Mouse (Mus musculus) small intestine, adult 2 months (tissue): ENCODE results near the gene Dpy19l2.

Experiments used
- CTCF ChIP-seq: fragments of 200-500 bp; IDR thresholded peaks from 2 replicates; pipeline ENCODE4 v1.5.1; 2012; ENCODE audit warnings: low read depth, mild to moderate bottlenecking, control low read depth, inconsistent platforms, low read length, moderate library complexity, mixed read lengths; ENCODE audit not compliant: insufficient replicate concordance, insufficient read length; ENCODE audit errors: extremely low read depth
- POLR2A ChIP-seq: fragments of 200-500 bp; IDR thresholded peaks from 2 replicates; pipeline ENCODE4 v1.6.1; 2012; ENCODE audit warnings: low read depth, mild to moderate bottlenecking, control low read depth, inconsistent platforms, low read length, moderate library complexity

DNA sequence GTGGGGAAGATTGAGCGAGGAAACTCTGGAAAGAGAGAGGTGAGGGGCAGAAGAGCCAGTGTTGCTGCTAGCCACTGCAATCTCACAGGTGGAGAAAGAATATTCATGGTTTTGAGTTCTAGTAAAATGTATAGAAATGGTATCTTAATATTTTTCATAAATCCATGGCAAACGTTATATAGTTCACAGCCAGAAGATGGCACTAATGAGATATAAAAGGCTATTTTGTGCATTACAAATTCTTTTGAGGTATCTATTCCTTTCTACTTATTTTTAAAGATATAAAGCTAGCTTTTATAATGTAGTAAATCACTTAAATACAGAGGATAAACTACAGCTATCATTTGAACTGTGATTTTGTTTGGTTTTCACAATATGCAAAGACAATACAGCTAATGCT, 157.9 kb downstream of the Dpy19l2 start:
- TF ChIP-seq POLR2A (no peak), CTCF (no peak)
